Mouse (Mus musculus) liver, adult (tissue): ENCODE data around the gene Cryz.

Source experiments
- GATA4 ChIP-seq: IDR thresholded peaks from 2 replicates; pipeline ENCODE4 v1.6.1; 2014; ENCODE audit warnings: mild to moderate bottlenecking, low read length; ENCODE audit not compliant: insufficient replicate concordance

Gene Cryz

GRCm38 (mm10) chr3:154593596-154593995 is 2.9 kb upstream of the Cryz start:
- no peak for TF ChIP-seq GATA4

GRCm38 (mm10) chr3:154594156-154594555 is 2.4 kb upstream of the Cryz start:
- no peak for TF ChIP-seq GATA4

GRCm38 (mm10) chr3:154596934-154597554 is 533 bp downstream of the Cryz start, which contains the start of gene Tyw3:
Tyw3 (minus strand) TSS chr3:154597104.
- TF ChIP-seq GATA4: no peak

- TF ChIP-seq GATA4: no peak
Observed at GRCm38 (mm10) chr3:154597561-154597960, 1.1 kb downstream of the Cryz start.

GRCm38 (mm10) chr3:154602141-154602540 is 5.6 kb downstream of the Cryz start:
- no peak for TF ChIP-seq GATA4

GRCm38 (mm10) chr3:154604871-154605270 is 8.4 kb downstream of the Cryz start:
- no peak for TF ChIP-seq GATA4

- TF ChIP-seq GATA4: no peak
Observed at GRCm38 (mm10) chr3:154607896-154608295, 11.4 kb downstream of the Cryz start.

GRCm38 (mm10) chr3:154611888-154612287 is 15.4 kb downstream of the Cryz start:
- TF ChIP-seq GATA4: no peak

- no peak for TF ChIP-seq GATA4
Observed at GRCm38 (mm10) chr3:154614771-154615170, 18.3 kb downstream of the Cryz start.

GRCm38 (mm10) chr3:154615304-154615703 is 18.8 kb downstream of the Cryz start:
- TF ChIP-seq GATA4: no peak

- TF ChIP-seq GATA4: no peak
Observed at GRCm38 (mm10) chr3:154616106-154616505, 19.6 kb downstream of the Cryz start.

GRCm38 (mm10) chr3:154628284-154628683 is 31.8 kb downstream of the Cryz start:
- TF ChIP-seq GATA4: no peak

GRCm38 (mm10) chr3:154633091-154633490 is 36.6 kb downstream of the Cryz start:
- no peak for TF ChIP-seq GATA4

GRCm38 (mm10) chr3:154646638-154647442 is 50.3 kb downstream of the Cryz start:
- TF ChIP-seq GATA4: no peak

GRCm38 (mm10) chr3:154647443-154647780 is 50.9 kb downstream of the Cryz start:
- TF ChIP-seq GATA4: no peak
